9 mouse cellular contexts compared by ENCODE assay signal in the genomic region with DNA sequence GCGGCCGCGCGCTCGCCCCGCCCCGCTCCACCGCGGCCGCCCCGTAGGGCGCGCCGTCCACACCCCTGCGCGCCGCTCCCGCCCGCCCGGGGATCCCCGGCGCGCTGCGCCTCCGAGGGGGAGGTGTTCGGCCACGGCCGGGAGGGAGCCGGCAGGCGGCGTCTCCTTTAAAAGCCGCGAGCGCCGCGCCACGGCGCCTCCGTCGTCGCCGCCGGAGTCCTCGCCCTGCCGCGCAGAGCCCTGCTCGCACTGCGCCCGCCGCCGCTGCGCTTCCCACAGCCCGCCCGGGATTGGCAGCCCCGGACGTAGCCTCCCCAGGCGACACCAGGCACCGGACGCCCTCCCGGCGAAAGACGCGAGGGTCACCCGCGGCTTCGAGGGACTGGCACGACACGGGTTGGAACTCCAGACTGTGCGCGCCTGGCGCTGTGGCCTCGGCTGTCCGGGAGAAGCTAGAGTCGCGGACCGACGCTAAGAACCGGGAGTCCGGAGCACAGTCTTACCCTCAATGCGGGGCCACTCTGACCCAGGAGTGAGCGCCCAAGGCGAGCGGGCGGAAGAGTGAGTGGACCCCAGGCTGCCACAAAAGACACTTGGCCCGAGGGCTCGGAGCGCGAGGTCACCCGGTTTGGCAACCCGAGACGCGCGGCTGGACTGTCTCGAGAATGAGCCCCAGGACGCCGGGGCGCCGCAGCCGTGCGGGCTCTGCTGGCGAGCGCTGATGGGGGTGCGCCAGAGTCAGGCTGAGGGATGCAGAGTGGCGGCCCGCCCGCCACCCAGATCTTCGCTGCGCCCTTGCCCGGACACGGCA. TPM values are rescaled to one million over a fixed set of nuclear protein-coding genes. Genes with fewer than 3 reads are reported as not detected.
DNase-seq lines count a peak whose midpoint lies in the region; ATAC-seq and TF ChIP-seq lines count a peak whose summit lies in the region.
"Had no signal": no experiment of that assay in that cellular context is flagged by ENCODE, and none has a peak within 500 bp of the region (broad histone marks: within the 10 kb centered on the region; RNA-seq: fewer than 3 reads in every experiment).

A gene (plus strand): TSS at position 129 of the 811 bp plus-strand sequence.

- H3K36me3 ChIP-seq in erythroblast, embryonic 14.5 days (ENCODE audit: control insufficient read depth) = no peaks in the 10 kb centered on the region
- no peaks in the 10 kb centered on the region for H3K36me3 ChIP-seq in forebrain, embryonic 10.5 days (replicated peaks)
- no peaks in the 10 kb centered on the region for H3K36me3 ChIP-seq in heart, embryonic 13.5 days
- no peaks in the 10 kb centered on the region for H3K36me3 ChIP-seq in kidney, embryonic 16.5 days (ENCODE audit: insufficient read depth, low read length)
- H3K36me3 ChIP-seq in liver, embryonic 12.5 days = no peaks in the 10 kb centered on the region
- no peaks in the 10 kb centered on the region for H3K36me3 ChIP-seq in midbrain, postnatal 0 days (ENCODE audit: insufficient read depth, low read length)

- H3K27ac ChIP-seq in forebrain, embryonic 10.5 days = peak within 1 kb of the TSS; percentile 72
- H3K27ac ChIP-seq in heart, embryonic 13.5 days (replicated peaks) = peak within 1 kb of the TSS; percentile 40
- H3K27ac ChIP-seq in kidney, embryonic 16.5 days (ENCODE audit: low read length) = no peak within 1 kb of the TSS
- no peak within 1 kb of the TSS for H3K27ac ChIP-seq in liver, embryonic 12.5 days
- H3K27ac ChIP-seq in midbrain, postnatal 0 days (ENCODE audit: low read depth, low read length) = no peak within 1 kb of the TSS

- no peak for ATAC-seq in erythroblast, adult 5-6 weeks (replicated peaks; ENCODE audit: low FRiP score, poor library complexity, severe bottlenecking)
- peak; percentile 58; the same call in 1 of the 2 replicates for ATAC-seq in heart, embryonic 13.5 days (ENCODE audit: extremely low read depth, insufficient number of reproducible peaks, low FRiP score, low TSS enrichment)
- peak; percentile 57 for ATAC-seq in kidney, embryonic 16.5 days (ENCODE audit: low FRiP score, low TSS enrichment)
- peak; percentile 56; the same call in 1 of the 2 replicates for ATAC-seq in liver, embryonic 12.5 days
- ATAC-seq in midbrain, postnatal 0 days (ENCODE audit: low FRiP score) = peak; percentile 53; the same call in 1 of the 2 replicates

- under 1% methylated on average over 94 of the region's 110 CpGs for WGBS in forebrain, embryonic 10.5 days
- WGBS in heart, embryonic 13.5 days = under 1% methylated on average over 109 of the region's 110 CpGs
- 0% methylated on average over 94 of the region's 110 CpGs for WGBS in kidney, embryonic 16.5 days
- WGBS in liver, embryonic 12.5 days (ENCODE audit: insufficient replicate concordance) = 0% methylated on average over 84 of the region's 110 CpGs
- under 1% methylated on average over 96 of the region's 110 CpGs for WGBS in midbrain, postnatal 0 days

- DNase-seq in forebrain, embryonic 10.5 days (ENCODE audit: extremely low spot score, low spot score) = peak; percentile 53
- DNase-seq in midbrain, postnatal 0 days (ENCODE audit: low spot score) = peak; percentile 58
- peak; percentile 57 for DNase-seq in testis, postnatal 10 days (ENCODE audit: low spot score)

- peak within 1 kb of the TSS; percentile 85 for H3K4me2 ChIP-seq in heart, embryonic 13.5 days
- H3K4me2 ChIP-seq in kidney, embryonic 16.5 days (replicated peaks; ENCODE audit: low read depth, low read length) = peak within 1 kb of the TSS; percentile 83
- peak within 1 kb of the TSS; percentile 66 for H3K4me2 ChIP-seq in liver, embryonic 12.5 days
- peak within 1 kb of the TSS; percentile 74 for H3K4me2 ChIP-seq in midbrain, postnatal 0 days (ENCODE audit: low read depth, low read length, poor library complexity, severe bottlenecking)

- peak; percentile 17 for TF ChIP-seq CTCF in midbrain, postnatal 0 days (IDR thresholded peaks at IDR 0.05)

- no peaks in the 10 kb centered on the region; the same call in 1 of the 2 replicates for H3K4me1 ChIP-seq in erythroblast, embryonic 14.5 days (ENCODE audit: control insufficient read depth)
- peaks cover 31% of the 10 kb centered on the region for H3K4me1 ChIP-seq in forebrain, embryonic 10.5 days
- peaks cover 26% of the 10 kb centered on the region for H3K4me1 ChIP-seq in heart, embryonic 13.5 days
- H3K4me1 ChIP-seq in kidney, embryonic 16.5 days (ENCODE audit: insufficient read depth, low read length) = peaks cover 16% of the 10 kb centered on the region
- 0 out of 2 replicates have a peak, but pooled peaks cover 8% of the 10 kb centered on the region for H3K4me1 ChIP-seq in liver, embryonic 12.5 days
- H3K4me1 ChIP-seq in midbrain, postnatal 0 days (ENCODE audit: insufficient read depth, low read length) = peaks cover 8% of the 10 kb centered on the region; the same call in 1 of the 2 replicates

- H3K27me3 ChIP-seq in erythroblast, embryonic 14.5 days (ENCODE audit: control insufficient read depth) = peaks cover 69% of the 10 kb centered on the region
- peaks cover 81% of the 10 kb centered on the region for H3K27me3 ChIP-seq in forebrain, embryonic 10.5 days (ENCODE audit: poor library complexity, severe bottlenecking)
- H3K27me3 ChIP-seq in heart, embryonic 13.5 days (replicated peaks) = peaks cover 63% of the 10 kb centered on the region
- peaks cover 22% of the 10 kb centered on the region for H3K27me3 ChIP-seq in kidney, embryonic 16.5 days (ENCODE audit: insufficient read depth, low read length)
- H3K27me3 ChIP-seq in liver, embryonic 12.5 days (replicated peaks) = peaks cover 78% of the 10 kb centered on the region
- peaks cover 26% of the 10 kb centered on the region for H3K27me3 ChIP-seq in midbrain, postnatal 0 days (ENCODE audit: insufficient read depth, low read length)
- H3K27me3 ChIP-seq: CH12.LX had no signal

- no peaks in the 10 kb centered on the region; the same call in 1 of the 2 replicates for H3K9me3 ChIP-seq in erythroblast, embryonic 14.5 days (ENCODE audit: control insufficient read depth, low read length)
- no peaks in the 10 kb centered on the region for H3K9me3 ChIP-seq in forebrain, embryonic 10.5 days
- no peaks in the 10 kb centered on the region for H3K9me3 ChIP-seq in heart, embryonic 13.5 days
- H3K9me3 ChIP-seq in kidney, embryonic 16.5 days (ENCODE audit: low read length) = no peaks in the 10 kb centered on the region
- no peaks in the 10 kb centered on the region for H3K9me3 ChIP-seq in liver, embryonic 12.5 days (replicated peaks)
- H3K9me3 ChIP-seq in midbrain, postnatal 0 days (ENCODE audit: low read length) = no peaks in the 10 kb centered on the region

- H3K4me3 ChIP-seq in erythroblast, embryonic 14.5 days (replicated peaks) = peak within 1 kb of the TSS; percentile 10
- H3K4me3 ChIP-seq in forebrain, embryonic 10.5 days = peak within 1 kb of the TSS; percentile 63
- H3K4me3 ChIP-seq in heart, embryonic 13.5 days = peak within 1 kb of the TSS; percentile 68
- H3K4me3 ChIP-seq in kidney, embryonic 16.5 days (ENCODE audit: low read length) = peak within 1 kb of the TSS; percentile 61
- H3K4me3 ChIP-seq in liver, embryonic 12.5 days = peak within 1 kb of the TSS; percentile 53
- peak within 1 kb of the TSS; percentile 58 for H3K4me3 ChIP-seq in midbrain, postnatal 0 days (ENCODE audit: low read depth, low read length)

- H3K9ac ChIP-seq in heart, embryonic 13.5 days = peak within 1 kb of the TSS; percentile 87
- H3K9ac ChIP-seq in kidney, embryonic 16.5 days (replicated peaks; ENCODE audit: low read length) = peak within 1 kb of the TSS; percentile 68
- H3K9ac ChIP-seq in liver, embryonic 12.5 days = peak within 1 kb of the TSS; percentile 31
- H3K9ac ChIP-seq in midbrain, postnatal 0 days (replicated peaks; ENCODE audit: low read length, poor library complexity, severe bottlenecking) = peak within 1 kb of the TSS; percentile 42

RNA-seq across cellular contexts. Expression of the gene that starts here (rescaled TPM):
- polyA plus RNA-seq in erythroblast, embryonic 14.5 days (2012) = 0.04 TPM in 1 of 2 replicates, not detected in the other
- total RNA-seq in erythroblast, adult 5-6 weeks (2015; ENCODE audit: low replicate concordance) = not detected in 2 replicates
- 0.26 and 0.42 TPM in 2 replicates for total RNA-seq in erythroblast, adult 5-6 weeks (2017; ENCODE audit: low replicate concordance)
- polyA plus RNA-seq in forebrain, embryonic 10.5 days (2016; fragmentation: Nextera tagmentation; extraction: Ambion mirVana) = 0.84 and 1.2 TPM in 2 replicates
- 9.8 and 10.7 TPM in 2 replicates for polyA plus RNA-seq in heart, embryonic 13.5 days (2015; fragmentation: Nextera tagmentation; extraction: Ambion mirVana)
- polyA plus RNA-seq in kidney, embryonic 16.5 days (2015; fragmentation: Nextera tagmentation; extraction: Ambion mirVana) = 8.8 and 10.0 TPM in 2 replicates
- 6.7 TPM in 2 replicates for polyA plus RNA-seq in liver, embryonic 12.5 days (2016; fragmentation: Nextera tagmentation; extraction: Ambion mirVana)
- total RNA-seq in midbrain, postnatal 0 days (2014; rRNA removed) = 3.0 and 3.6 TPM in 2 replicates
- 4.0 TPM in 2 replicates for polyA plus RNA-seq in midbrain, postnatal 0 days (2015; fragmentation: Nextera tagmentation; extraction: Ambion mirVana)
- total RNA-seq: CH12.LX had no signal

Comparison
In these comparisons a context has a peak if more than half of its experiments do, and no peak if none do; other contexts are left out.
1. H3K4me3 ChIP-seq: peak in every context shown above with its lines; median percentile 68 in heart, embryonic 13.5 days; 63 in forebrain, embryonic 10.5 days; 61 in kidney, embryonic 16.5 days; 58 in midbrain, postnatal 0 days; 53 in liver, embryonic 12.5 days; 10 in erythroblast, embryonic 14.5 days.
2. H3K27ac ChIP-seq: peak in forebrain, embryonic 10.5 days (single experiment) and heart, embryonic 13.5 days (single experiment); none in kidney, embryonic 16.5 days (single experiment), liver, embryonic 12.5 days (single experiment) and midbrain, postnatal 0 days (single experiment).
3. H3K9ac ChIP-seq: peak in every context shown above with its lines; median percentile 87 in heart, embryonic 13.5 days; 68 in kidney, embryonic 16.5 days; 42 in midbrain, postnatal 0 days; 31 in liver, embryonic 12.5 days.
4. Peak in every context shown above with its lines, with median percentiles within 50 percentile points of each other: DNase-seq and H3K4me2 ChIP-seq.